Mouse (Mus musculus) heart, embryonic 14.5 days (tissue): Measurements from ENCODE around the gene Wfdc12. TPM values are rescaled to one million over a fixed set of nuclear protein-coding genes. Genes with fewer than 3 reads are reported as not detected.

Experiments
- ATAC-seq: fragments of 200-750 bp; cut with Nextera tagmentation; 2 replicates; pipeline ENCODE4 v1.8.0; 2017; ENCODE audit warnings: low read depth, moderate TSS enrichment; ENCODE audit not compliant: insufficient number of reproducible peaks, insufficient read depth, low FRiP score
- H3K27ac ChIP-seq, 2 experiments: fragments of 200-500 bp in 1 of 2; fragments of 300-500 bp in 1 of 2; sonication (generic) in 1 of 2; replicated peaks in 1 of 2; 2 replicates each; pipeline ENCODE4 v1.5.1; 2012 to 2014; ENCODE audit warnings: low read depth in 2 of 2, low read length in 2 of 2, control low read depth in 1 of 2, mild to moderate bottlenecking in 1 of 2, mixed read lengths in 1 of 2; ENCODE audit not compliant: control insufficient read depth in 1 of 2, insufficient read depth in 1 of 2
- H3K27me3 ChIP-seq: fragments of 300-500 bp; sonication (generic); 2 replicates; pipeline ENCODE4 v1.6.1; 2014; ENCODE audit warnings: mild to moderate bottlenecking, low read length, control low read depth; ENCODE audit not compliant: control insufficient read depth, insufficient read depth
- H3K36me3 ChIP-seq: fragments of 300-500 bp; sonication (generic); 2 replicates; pipeline ENCODE4 v1.6.1; 2014; ENCODE audit warnings: mild to moderate bottlenecking, control low read depth, low read length, mixed read lengths; ENCODE audit not compliant: control insufficient read depth, insufficient read depth
- H3K4me1 ChIP-seq, 2 experiments: fragments of 200-500 bp in 1 of 2; fragments of 300-500 bp in 1 of 2; sonication (generic) in 1 of 2; 2 replicates each; pipeline ENCODE4 v1.6.1; 2012 to 2014; ENCODE audit warnings: low read length in 2 of 2, control low read depth in 1 of 2, mixed read lengths in 1 of 2; ENCODE audit not compliant: control insufficient read depth in 2 of 2, insufficient read depth in 2 of 2
- H3K4me2 ChIP-seq: fragments of 300-500 bp; sonication (generic); 2 replicates; pipeline ENCODE4 v1.6.1; 2014; ENCODE audit warnings: mild to moderate bottlenecking, low read length
- H3K4me3 ChIP-seq, 2 experiments: fragments of 200-500 bp in 1 of 2; fragments of 300-500 bp in 1 of 2; sonication (generic) in 1 of 2; 2 replicates each; pipeline ENCODE4 v1.5.1; 2012 to 2014; ENCODE audit warnings: low read length in 2 of 2, mild to moderate bottlenecking in 2 of 2, control low read depth in 1 of 2, low read depth in 1 of 2, moderate library complexity in 1 of 2; ENCODE audit not compliant: control insufficient read depth in 1 of 2, insufficient read depth in 1 of 2
- H3K9ac ChIP-seq: fragments of 300-500 bp; sonication (generic); 2 replicates; pipeline ENCODE4 v1.6.1; 2014; ENCODE audit warnings: mild to moderate bottlenecking, low read length
- H3K9me3 ChIP-seq: fragments of 300-500 bp; sonication (generic); 2 replicates; pipeline ENCODE4 v1.6.1; 2016; ENCODE audit warnings: low read length, control low read depth; ENCODE audit not compliant: control insufficient read depth
- WGBS: fragments of 180-500 bp; shearing (Covaris S2); extraction: QIAGEN DNeasy Blood & Tissue Kit; methylation state at CpG from one replicate; pipeline ENCODE4 v1.1.7; 2014; 5-methylcytosine and 5-hydroxymethylcytosine counted together
- polyA plus RNA-seq: library from polyadenylated mRNA; unstranded; fragments of >200 nt; fragmentation: Nextera tagmentation; extraction: Ambion mirVana; gene quantifications from 2 replicates; pipeline ENCODE4 v1.2.1, GENCODE M21; 2014

The Wfdc12 gene
- polyA plus RNA-seq, 1 experiment from 2014 or later, result not detected

DNA sequence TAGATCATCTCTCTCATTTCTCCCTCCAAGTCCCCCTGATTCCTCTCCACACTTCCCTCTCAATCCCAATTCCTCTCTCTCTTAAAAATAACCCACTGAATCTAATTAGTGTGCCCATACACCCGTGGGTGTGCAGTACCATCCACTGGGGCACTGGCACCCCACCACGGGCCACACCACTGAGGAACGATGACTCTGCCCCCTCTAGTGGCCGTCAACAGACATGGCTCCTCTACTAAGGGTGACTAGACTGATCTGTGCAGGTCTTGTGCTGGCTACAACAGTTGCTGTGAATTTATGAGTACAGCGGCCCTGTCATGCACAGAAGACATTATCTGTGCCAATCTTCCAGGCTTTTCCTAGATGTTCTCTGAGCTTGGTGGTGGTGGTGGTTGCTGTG is 1.7 kb downstream of the Wfdc12 start:
- Histone ChIP-seq H3K4me1 (no peaks in the 10 kb centered on the region), H3K27me3 (no peaks in the 10 kb centered on the region), H3K4me2 (no peak overlapping the region), H3K9ac (no peak overlapping the region), H3K9me3 (peaks cover 2% of the 10 kb centered on the region; the same call in 1 of the 2 replicates), H3K36me3 (no peaks in the 10 kb centered on the region), H3K4me3 (no peak overlapping the region), H3K27ac (no peak overlapping the region)
- WGBS, result 27% methylated on average over 5 of the region's 5 CpGs
- no peak for ATAC-seq

- H3K27ac ChIP-seq, result no peak overlapping the region
- H3K36me3 ChIP-seq, result no peaks in the 10 kb centered on the region
- no peak for ATAC-seq
- 41% methylated on average over 9 of the region's 9 CpGs for WGBS
- no peak overlapping the region for H3K4me3 ChIP-seq
- no peak overlapping the region for H3K9ac ChIP-seq
- no peak overlapping the region for H3K4me2 ChIP-seq
- H3K9me3 ChIP-seq, result peaks cover 2% of the 10 kb centered on the region; the same call in 1 of the 2 replicates
- H3K27me3 ChIP-seq, result peaks cover 5% of the 10 kb centered on the region; the same call in 1 of the 2 replicates
- H3K4me1 ChIP-seq, result no peaks in the 10 kb centered on the region
Measured at GRCm38 (mm10) chr2:164184145-164184719, 6.2 kb downstream of the Wfdc12 start.

DNA sequence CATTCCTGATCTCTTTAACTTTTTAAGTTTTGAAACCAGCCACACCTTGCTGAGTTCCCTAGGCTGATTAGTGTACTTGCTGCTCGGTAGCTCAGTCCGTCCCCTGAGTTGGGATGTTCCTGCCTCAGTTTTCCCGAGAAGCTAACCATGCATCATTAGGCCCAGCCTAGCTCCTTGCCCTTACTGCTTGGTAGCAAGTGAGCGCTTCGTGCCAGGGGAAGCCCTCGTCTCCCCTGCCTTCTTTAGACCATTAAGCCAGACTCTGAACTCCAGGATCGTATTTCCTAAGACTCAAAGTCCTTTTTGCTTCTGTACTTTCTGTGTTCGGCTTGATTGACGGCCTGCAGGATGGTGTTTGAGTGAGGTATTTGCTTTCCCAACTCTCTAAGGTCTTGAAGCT is 7.1 kb downstream of the Wfdc12 start:
- no peak for ATAC-seq
- WGBS, result 72% methylated on average over 9 of the region's 9 CpGs
- H3K4me3 ChIP-seq, result no peak overlapping the region
- H3K27ac ChIP-seq, result no peak overlapping the region
- no peak overlapping the region for H3K9ac ChIP-seq
- H3K4me1 ChIP-seq, result no peaks in the 10 kb centered on the region
- no peaks in the 10 kb centered on the region for H3K9me3 ChIP-seq
- no peak overlapping the region for H3K4me2 ChIP-seq
- H3K27me3 ChIP-seq, result peaks cover 6% of the 10 kb centered on the region
- H3K36me3 ChIP-seq, result no peaks in the 10 kb centered on the region

GRCm38 (mm10) chr2:164182692-164183255 is 7.6 kb downstream of the Wfdc12 start, which contains the start of gene Wfdc5:
Gene Wfdc5 (minus strand): TSS chr2:164182742.
- no peaks in the 10 kb centered on the region for H3K9me3 ChIP-seq
- 71% methylated on average over 7 of the region's 7 CpGs for WGBS
- H3K27ac ChIP-seq, result no peak within 1 kb of the TSS
- H3K4me2 ChIP-seq, result no peak within 1 kb of the TSS
- no peak within 1 kb of the TSS for H3K4me3 ChIP-seq
- H3K36me3 ChIP-seq, result no peaks in the 10 kb centered on the region
- no peaks in the 10 kb centered on the region for H3K4me1 ChIP-seq
- no peak for ATAC-seq
- no peak within 1 kb of the TSS for H3K9ac ChIP-seq
- H3K27me3 ChIP-seq, result peaks cover 9% of the 10 kb centered on the region

- Histone ChIP-seq H3K27ac (no peak overlapping the region), H3K27me3 (peaks cover 18% of the 10 kb centered on the region)
- no peak for ATAC-seq
Measured at GRCm38 (mm10) chr2:164180770-164181169, 9.6 kb downstream of the Wfdc12 start.

DNA sequence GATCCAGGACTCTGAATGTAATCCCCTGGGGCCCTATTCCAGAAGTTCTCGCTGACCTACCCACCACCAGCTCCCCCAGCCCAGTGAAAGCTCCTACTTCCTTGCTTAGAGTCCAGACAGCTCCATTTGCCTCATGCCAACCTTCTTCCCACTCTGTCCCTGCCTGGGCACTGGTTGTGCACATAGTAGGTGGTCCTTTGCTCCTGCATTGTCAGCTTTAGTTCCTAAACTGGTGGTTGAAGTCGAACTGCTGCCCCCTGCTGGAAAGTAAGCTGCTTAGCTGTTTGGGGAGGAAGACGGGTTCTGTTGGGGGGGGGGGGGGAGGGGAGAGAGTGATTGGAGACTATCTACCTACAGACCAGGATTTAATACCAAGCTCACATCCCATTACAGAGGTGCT is 10.3 kb downstream of the Wfdc12 start:
- no peaks in the 10 kb centered on the region for H3K9me3 ChIP-seq
- no peak for ATAC-seq
- H3K9ac ChIP-seq, result no peak overlapping the region
- H3K27ac ChIP-seq, result no peak overlapping the region
- no peaks in the 10 kb centered on the region for H3K36me3 ChIP-seq
- no peak overlapping the region for H3K4me2 ChIP-seq
- H3K4me1 ChIP-seq, result peaks cover 0 to under 1% of the 10 kb centered on the region in 2 experiments; a peak in 1 of 4 replicates
- peaks cover 18% of the 10 kb centered on the region for H3K27me3 ChIP-seq
- WGBS, result 36% methylated on average over 3 of the region's 3 CpGs
- no peak overlapping the region for H3K4me3 ChIP-seq

More at GRCm38 (mm10) chr2:164180770-164181169, 9.6 kb downstream of the Wfdc12 start:
- Histone ChIP-seq H3K9ac (no peak overlapping the region), H3K4me2 (no peak overlapping the region), H3K36me3 (no peaks in the 10 kb centered on the region), H3K4me1 (no peaks in the 10 kb centered on the region), H3K9me3 (no peaks in the 10 kb centered on the region), H3K4me3 (no peak overlapping the region)
- WGBS, result 84% methylated on average over 4 of the region's 4 CpGs

- no peak for ATAC-seq
- Histone ChIP-seq H3K9ac (no peak overlapping the region), H3K27ac (no peak overlapping the region), H3K4me2 (no peak overlapping the region), H3K27me3 (peaks cover 18% of the 10 kb centered on the region), H3K9me3 (no peaks in the 10 kb centered on the region), H3K36me3 (no peaks in the 10 kb centered on the region), H3K4me3 (no peak overlapping the region), H3K4me1 (peaks cover 10 to 17% of the 10 kb centered on the region in 2 experiments; a peak in 3 of 4 replicates)
- 71% methylated on average over 5 of the region's 5 CpGs for WGBS
Measured at GRCm38 (mm10) chr2:164177831-164178230, 12.6 kb downstream of the Wfdc12 start.
